Mouse (Mus musculus) mouse trophoblast stem cell (cell line): ENCODE measurements around the gene Spata4.
"Not testable (repeated sequence)": the region's sequence is repeated elsewhere in the genome, so short reads cannot be mapped to it uniquely, and the experiment has no call there.

Source experiments
- in situ Hi-C, 2 experiments: fragments of 300-500 bp; cut with MseI, MboI; formaldehyde crosslinking; loops; 2 replicates in 1 of 2; 3 replicates in 1 of 2; pipeline ENCODE4 v1.15.1; 2025

Gene Spata4

GRCm38 (mm10) chr8:54600671-54601251 lies at the start of gene Spata4:
Gene Spata4, plus strand, starts transcription at chr8:54600781.
- in situ Hi-C loops: no loop called here

GRCm38 (mm10) chr8:54554921-54555320 lies 45.7 kb upstream of the Spata4 start:
- in situ Hi-C loops: no loop called here

- in situ Hi-C loops: no loop called here
These were observed 38.4 kb upstream of the Spata4 start for GRCm38 (mm10) chr8:54562137-54562536.

- in situ Hi-C loops: no loop called here
These were observed 35.4 kb upstream of the Spata4 start for GRCm38 (mm10) chr8:54565181-54565580.

GRCm38 (mm10) chr8:54565603-54566260 lies 34.8 kb upstream of the Spata4 start:
- in situ Hi-C loops: no loop called here

GRCm38 (mm10) chr8:54567168-54567567 lies 33.4 kb upstream of the Spata4 start:
- in situ Hi-C loops: no loop called here

- in situ Hi-C loops: no loop called here
These were observed 29.7 kb upstream of the Spata4 start for GRCm38 (mm10) chr8:54570618-54571609.

GRCm38 (mm10) chr8:54581436-54581835 lies 19.1 kb upstream of the Spata4 start:
- in situ Hi-C loops: no loop called here

GRCm38 (mm10) chr8:54582886-54583285 lies 17.7 kb upstream of the Spata4 start:
- in situ Hi-C loops: no loop called here

- in situ Hi-C loops: no loop called here
These were observed 5.9 kb upstream of the Spata4 start for GRCm38 (mm10) chr8:54594634-54595033.

GRCm38 (mm10) chr8:54596051-54596450 lies 4.5 kb upstream of the Spata4 start:
- in situ Hi-C loops: no loop called here

- in situ Hi-C loops: no loop called here
These were observed 3.6 kb upstream of the Spata4 start for GRCm38 (mm10) chr8:54596940-54597339.

- in situ Hi-C loops: no loop called here
These were observed 3.2 kb upstream of the Spata4 start for GRCm38 (mm10) chr8:54597386-54597785.

- in situ Hi-C loops: no loop called here
These were observed 2.9 kb downstream of the Spata4 start for GRCm38 (mm10) chr8:54603440-54603839.

GRCm38 (mm10) chr8:54609336-54609735 lies 8.8 kb downstream of the Spata4 start:
- in situ Hi-C loops: no loop called here

GRCm38 (mm10) chr8:54610238-54610637 lies 9.7 kb downstream of the Spata4 start:
- in situ Hi-C loops: no loop called here

- in situ Hi-C loops: not testable (repeated sequence)
These were observed 16.1 kb downstream of the Spata4 start for GRCm38 (mm10) chr8:54616710-54617109.

GRCm38 (mm10) chr8:54638634-54639033 lies 38.1 kb downstream of the Spata4 start:
- in situ Hi-C loops: no loop called here
